Mouse (Mus musculus): Measurements from ENCODE around the gene Lrrc49. TPM values are rescaled to one million over a fixed set of nuclear protein-coding genes. Genes with fewer than 3 reads are reported as not detected.

Gene Lrrc49
- polyA plus RNA-seq, 1 experiment from 2014 or later = 83.5 TPM

- peak overlapping the region; percentile 58 for H3K27ac ChIP-seq (ENCODE audit: low read length)
- no peak overlapping the region for H3K9ac ChIP-seq (ENCODE audit: low read depth, low read length)
- H3K9me3 ChIP-seq (replicated peaks; ENCODE audit: control insufficient read depth, low read length, poor library complexity, severe bottlenecking) = no peaks in the 10 kb centered on the region
- no peak for ATAC-seq
- 0 out of 2 replicates have a peak overlapping the region, but pooled peaks have one; percentile 12 for H3K4me2 ChIP-seq (ENCODE audit: low read length)
- WGBS = 21% methylated on average over 2 of the region's 2 CpGs
- H3K4me1 ChIP-seq (ENCODE audit: control insufficient read depth, insufficient read depth, low read length) = peaks cover 20% of the 10 kb centered on the region
- no peaks in the 10 kb centered on the region for H3K27me3 ChIP-seq (ENCODE audit: control insufficient read depth, insufficient read depth, low read depth, low read length)
- H3K36me3 ChIP-seq (ENCODE audit: control insufficient read depth, insufficient read depth, low read length) = no peaks in the 10 kb centered on the region
- H3K4me3 ChIP-seq (ENCODE audit: low read depth, low read length) = no peak overlapping the region
These were observed 62.1 kb downstream of the Lrrc49 start for GRCm38 (mm10) chr9:60625895-60626294.

GRCm38 (mm10) chr9:60616946-60617345 is 71.0 kb downstream of the Lrrc49 start:
- Histone ChIP-seq H3K27ac (ENCODE audit: low read length) (peak overlapping the region; percentile 52; the same call in 1 of the 2 replicates), H3K36me3 (ENCODE audit: control insufficient read depth, insufficient read depth, low read length) (peaks cover 6% of the 10 kb centered on the region; the same call in 1 of the 2 replicates), H3K27me3 (ENCODE audit: control insufficient read depth, insufficient read depth, low read depth, low read length) (no peaks in the 10 kb centered on the region), H3K4me2 (ENCODE audit: low read length) (no peak overlapping the region), H3K9ac (ENCODE audit: low read depth, low read length) (no peak overlapping the region), H3K4me3 (ENCODE audit: low read depth, low read length) (no peak overlapping the region), H3K4me1 (ENCODE audit: control insufficient read depth, insufficient read depth, low read length) (no peaks in the 10 kb centered on the region), H3K9me3 (replicated peaks; ENCODE audit: control insufficient read depth, low read length, poor library complexity, severe bottlenecking) (no peaks in the 10 kb centered on the region)
- ATAC-seq = no peak
- 61% methylated on average over 9 of the region's 9 CpGs for WGBS

GRCm38 (mm10) chr9:60616359-60616758 is 71.6 kb downstream of the Lrrc49 start:
- Histone ChIP-seq H3K9me3 (replicated peaks; ENCODE audit: control insufficient read depth, low read length, poor library complexity, severe bottlenecking) (no peaks in the 10 kb centered on the region), H3K9ac (ENCODE audit: low read depth, low read length) (no peak overlapping the region), H3K27me3 (ENCODE audit: control insufficient read depth, insufficient read depth, low read depth, low read length) (no peaks in the 10 kb centered on the region), H3K4me1 (ENCODE audit: control insufficient read depth, insufficient read depth, low read length) (no peaks in the 10 kb centered on the region), H3K4me2 (ENCODE audit: low read length) (no peak overlapping the region), H3K36me3 (ENCODE audit: control insufficient read depth, insufficient read depth, low read length) (peaks cover 6% of the 10 kb centered on the region; the same call in 1 of the 2 replicates), H3K27ac (ENCODE audit: low read length) (no peak overlapping the region), H3K4me3 (ENCODE audit: low read depth, low read length) (no peak overlapping the region)
- WGBS = 75% methylated on average over 7 of the region's 7 CpGs
- ATAC-seq = no peak

GRCm38 (mm10) chr9:60612260-60612659 is 75.7 kb downstream of the Lrrc49 start:
- no peak overlapping the region for H3K4me3 ChIP-seq (ENCODE audit: low read depth, low read length)
- H3K27me3 ChIP-seq (ENCODE audit: control insufficient read depth, insufficient read depth, low read depth, low read length) = no peaks in the 10 kb centered on the region
- H3K9me3 ChIP-seq (replicated peaks; ENCODE audit: control insufficient read depth, low read length, poor library complexity, severe bottlenecking) = no peaks in the 10 kb centered on the region
- no peak overlapping the region for H3K4me2 ChIP-seq (ENCODE audit: low read length)
- H3K9ac ChIP-seq (ENCODE audit: low read depth, low read length) = no peak overlapping the region
- no peaks in the 10 kb centered on the region for H3K4me1 ChIP-seq (ENCODE audit: control insufficient read depth, insufficient read depth, low read length)
- 92% methylated on average over 2 of the region's 2 CpGs for WGBS
- no peak overlapping the region for H3K27ac ChIP-seq (ENCODE audit: low read length)
- no peak for ATAC-seq
- peaks cover 23% of the 10 kb centered on the region for H3K36me3 ChIP-seq (ENCODE audit: control insufficient read depth, insufficient read depth, low read length)

GRCm38 (mm10) chr9:60610194-60610593 is 77.8 kb downstream of the Lrrc49 start:
- Histone ChIP-seq H3K4me2 (ENCODE audit: low read length) (no peak overlapping the region), H3K4me1 (ENCODE audit: control insufficient read depth, insufficient read depth, low read length) (no peaks in the 10 kb centered on the region), H3K36me3 (ENCODE audit: control insufficient read depth, insufficient read depth, low read length) (peaks cover 23% of the 10 kb centered on the region), H3K9me3 (replicated peaks; ENCODE audit: control insufficient read depth, low read length, poor library complexity, severe bottlenecking) (no peaks in the 10 kb centered on the region), H3K27me3 (ENCODE audit: control insufficient read depth, insufficient read depth, low read depth, low read length) (no peaks in the 10 kb centered on the region), H3K27ac (ENCODE audit: low read length) (no peak overlapping the region), H3K9ac (ENCODE audit: low read depth, low read length) (no peak overlapping the region), H3K4me3 (ENCODE audit: low read depth, low read length) (no peak overlapping the region)
- 83% methylated on average over 13 of the region's 13 CpGs for WGBS
- no peak for ATAC-seq

GRCm38 (mm10) chr9:60608857-60609256 is 79.1 kb downstream of the Lrrc49 start:
- WGBS = 92% methylated on average over 9 of the region's 9 CpGs
- H3K4me1 ChIP-seq (ENCODE audit: control insufficient read depth, insufficient read depth, low read length) = no peaks in the 10 kb centered on the region
- no peak overlapping the region for H3K4me3 ChIP-seq (ENCODE audit: low read depth, low read length)
- H3K9ac ChIP-seq (ENCODE audit: low read depth, low read length) = no peak overlapping the region
- peaks cover 21% of the 10 kb centered on the region for H3K36me3 ChIP-seq (ENCODE audit: control insufficient read depth, insufficient read depth, low read length)
- ATAC-seq = no peak
- no peak overlapping the region for H3K27ac ChIP-seq (ENCODE audit: low read length)
- H3K27me3 ChIP-seq (ENCODE audit: control insufficient read depth, insufficient read depth, low read depth, low read length) = no peaks in the 10 kb centered on the region
- H3K9me3 ChIP-seq (replicated peaks; ENCODE audit: control insufficient read depth, low read length, poor library complexity, severe bottlenecking) = no peaks in the 10 kb centered on the region
- no peak overlapping the region for H3K4me2 ChIP-seq (ENCODE audit: low read length)

GRCm38 (mm10) chr9:60608086-60608485 is 79.9 kb downstream of the Lrrc49 start:
- Histone ChIP-seq H3K27ac (ENCODE audit: low read length) (no peak overlapping the region), H3K4me2 (ENCODE audit: low read length) (no peak overlapping the region), H3K36me3 (ENCODE audit: control insufficient read depth, insufficient read depth, low read length) (peaks cover 17% of the 10 kb centered on the region), H3K9me3 (replicated peaks; ENCODE audit: control insufficient read depth, low read length, poor library complexity, severe bottlenecking) (no peaks in the 10 kb centered on the region), H3K4me1 (ENCODE audit: control insufficient read depth, insufficient read depth, low read length) (no peaks in the 10 kb centered on the region), H3K27me3 (ENCODE audit: control insufficient read depth, insufficient read depth, low read depth, low read length) (no peaks in the 10 kb centered on the region), H3K9ac (ENCODE audit: low read depth, low read length) (no peak overlapping the region), H3K4me3 (ENCODE audit: low read depth, low read length) (no peak overlapping the region)
- ATAC-seq = no peak
- WGBS = 84% methylated on average over 3 of the region's 3 CpGs

- H3K4me2 ChIP-seq (ENCODE audit: low read length) = no peak overlapping the region
- peaks cover 16% of the 10 kb centered on the region for H3K36me3 ChIP-seq (ENCODE audit: control insufficient read depth, insufficient read depth, low read length)
- H3K4me1 ChIP-seq (ENCODE audit: control insufficient read depth, insufficient read depth, low read length) = no peaks in the 10 kb centered on the region
- no peaks in the 10 kb centered on the region for H3K9me3 ChIP-seq (replicated peaks; ENCODE audit: control insufficient read depth, low read length, poor library complexity, severe bottlenecking)
- ATAC-seq = no peak
- H3K4me3 ChIP-seq (ENCODE audit: low read depth, low read length) = no peak overlapping the region
- H3K9ac ChIP-seq (ENCODE audit: low read depth, low read length) = no peak overlapping the region
- no peak overlapping the region for H3K27ac ChIP-seq (ENCODE audit: low read length)
- 76% methylated on average over 2 of the region's 2 CpGs for WGBS
- no peaks in the 10 kb centered on the region for H3K27me3 ChIP-seq (ENCODE audit: control insufficient read depth, insufficient read depth, low read depth, low read length)
These were observed 83.0 kb downstream of the Lrrc49 start for GRCm38 (mm10) chr9:60604971-60605370.

GRCm38 (mm10) chr9:60601936-60602335 is 86.0 kb downstream of the Lrrc49 start:
- Histone ChIP-seq H3K4me3 (ENCODE audit: low read depth, low read length) (no peak overlapping the region), H3K36me3 (ENCODE audit: control insufficient read depth, insufficient read depth, low read length) (peaks cover 10% of the 10 kb centered on the region)
- WGBS = 74% methylated on average over 10 of the region's 10 CpGs

More at GRCm38 (mm10) chr9:60601936-60602335, 86.0 kb downstream of the Lrrc49 start:
- no peaks in the 10 kb centered on the region for H3K27me3 ChIP-seq (ENCODE audit: control insufficient read depth, insufficient read depth, low read depth, low read length)
- H3K9ac ChIP-seq (ENCODE audit: low read depth, low read length) = no peak overlapping the region
- no peaks in the 10 kb centered on the region for H3K4me1 ChIP-seq (ENCODE audit: control insufficient read depth, insufficient read depth, low read length)
- no peak overlapping the region for H3K4me2 ChIP-seq (ENCODE audit: low read length)
- no peak overlapping the region for H3K27ac ChIP-seq (ENCODE audit: low read length)
- H3K9me3 ChIP-seq (replicated peaks; ENCODE audit: control insufficient read depth, low read length, poor library complexity, severe bottlenecking) = no peaks in the 10 kb centered on the region
- no peak for ATAC-seq
